Mouse (Mus musculus) intestine, postnatal 0 days (tissue): ENCODE data around the gene Fis1. TPM values are rescaled to one million over a fixed set of nuclear protein-coding genes. Genes with fewer than 3 reads are reported as not detected.

Experiments
- ATAC-seq: fragments of 200-750 bp; cut with Nextera tagmentation; 2 replicates; pipeline ENCODE4 v1.8.0; 2017; ENCODE audit warnings: mild to moderate bottlenecking, moderate TSS enrichment, moderate library complexity
- H3K27ac ChIP-seq: fragments of 300-500 bp; sonication (generic); 2 replicates; pipeline ENCODE4 v1.5.1; 2014; ENCODE audit warnings: mild to moderate bottlenecking, low read depth, low read length, moderate library complexity
- H3K27me3 ChIP-seq: fragments of 300-500 bp; sonication (generic); replicated peaks from 2 replicates; pipeline ENCODE4 v1.6.1; 2014; ENCODE audit warnings: low read length, mixed read lengths; ENCODE audit not compliant: control insufficient read depth, insufficient read depth
- H3K36me3 ChIP-seq: fragments of 300-500 bp; sonication (generic); 2 replicates; pipeline ENCODE4 v1.6.1; 2014; ENCODE audit warnings: mild to moderate bottlenecking, moderate library complexity; ENCODE audit not compliant: control insufficient read depth, insufficient read depth
- H3K4me1 ChIP-seq: fragments of 300-500 bp; sonication (generic); replicated peaks from 2 replicates; pipeline ENCODE4 v1.6.1; 2014; ENCODE audit warnings: antibody characterized with exemption, low read length, mixed read lengths; ENCODE audit not compliant: control insufficient read depth, insufficient read depth
- H3K4me2 ChIP-seq: fragments of 300-500 bp; sonication (generic); replicated peaks from 2 replicates; pipeline ENCODE4 v1.6.1; 2014; ENCODE audit warnings: low read depth, mild to moderate bottlenecking, moderate library complexity
- H3K4me3 ChIP-seq: fragments of 300-500 bp; sonication (generic); 2 replicates; pipeline ENCODE4 v1.5.1; 2014; ENCODE audit warnings: low read depth, low read length
- H3K9ac ChIP-seq: fragments of 300-500 bp; sonication (generic); 2 replicates; pipeline ENCODE4 v1.6.1; 2014; ENCODE audit warnings: mild to moderate bottlenecking, low read depth, low read length
- H3K9me3 ChIP-seq: fragments of 300-500 bp; sonication (generic); 2 replicates; pipeline ENCODE4 v1.6.1; 2016; ENCODE audit warnings: mixed run types; ENCODE audit not compliant: control insufficient read depth
- CTCF ChIP-seq: sonication (generic); IDR thresholded peaks from 2 replicates; pipeline ENCODE4 v1.5.1; 2016; ENCODE audit warnings: low read depth, mild to moderate bottlenecking, control low read depth, antibody characterized with exemption, moderate library complexity
- WGBS: fragments of 180-500 bp; shearing (Covaris S2); extraction: QIAGEN DNeasy Blood & Tissue Kit; methylation state at CpG from one replicate; pipeline ENCODE4 v1.1.7; 2014; 5-methylcytosine and 5-hydroxymethylcytosine counted together
- polyA plus RNA-seq: library from polyadenylated mRNA; unstranded; fragments of >200 nt; fragmentation: Nextera tagmentation; extraction: Ambion mirVana; gene quantifications from 2 replicates; pipeline ENCODE4 v1.2.1, GENCODE M21; 2015

Gene Fis1
- polyA plus RNA-seq, 1 experiment from 2014 or later, result 318 TPM

- H3K27ac ChIP-seq, result no peak overlapping the region
- peak; percentile 96 for TF ChIP-seq CTCF
- WGBS, result 11% methylated on average over 4 of the region's 4 CpGs
These were observed 24.0 kb upstream of the Fis1 start for GRCm38 (mm10) chr5:136929073-136929472.

GRCm38 (mm10) chr5:136931896-136932295 lies 21.2 kb upstream of the Fis1 start:
- Histone ChIP-seq H3K4me1 (no peaks in the 10 kb centered on the region), H3K4me3 (no peak overlapping the region), H3K9me3 (no peaks in the 10 kb centered on the region), H3K27me3 (no peaks in the 10 kb centered on the region), H3K27ac (no peak overlapping the region), H3K9ac (no peak overlapping the region), H3K36me3 (no peaks in the 10 kb centered on the region; the same call in 1 of the 2 replicates), H3K4me2 (no peak overlapping the region)
- ATAC-seq, result no peak
- TF ChIP-seq CTCF, result no peak
- WGBS, result 84% methylated on average over 14 of the region's 14 CpGs

More at GRCm38 (mm10) chr5:136929073-136929472, 24.0 kb upstream of the Fis1 start:
- Histone ChIP-seq H3K4me1 (no peaks in the 10 kb centered on the region), H3K9me3 (no peaks in the 10 kb centered on the region), H3K4me2 (no peak overlapping the region), H3K27me3 (no peaks in the 10 kb centered on the region), H3K36me3 (peaks cover 6% of the 10 kb centered on the region; the same call in 1 of the 2 replicates), H3K4me3 (no peak overlapping the region), H3K9ac (no peak overlapping the region)
- ATAC-seq, result peak; percentile 64

GRCm38 (mm10) chr5:136932956-136933355 lies 20.1 kb upstream of the Fis1 start:
- H3K4me3 ChIP-seq, result no peak overlapping the region
- no peak for ATAC-seq
- no peak overlapping the region for H3K9ac ChIP-seq
- TF ChIP-seq CTCF, result no peak
- no peaks in the 10 kb centered on the region for H3K9me3 ChIP-seq
- no peaks in the 10 kb centered on the region for H3K27me3 ChIP-seq
- H3K4me2 ChIP-seq, result no peak overlapping the region
- H3K27ac ChIP-seq, result no peak overlapping the region
- no peaks in the 10 kb centered on the region for H3K4me1 ChIP-seq
- no peaks in the 10 kb centered on the region for H3K36me3 ChIP-seq
- 73% methylated on average over 5 of the region's 5 CpGs for WGBS

- 85% methylated on average over 6 of the region's 6 CpGs for WGBS
- no peak overlapping the region for H3K9ac ChIP-seq
- H3K27ac ChIP-seq, result no peak overlapping the region
- no peak overlapping the region for H3K4me3 ChIP-seq
- H3K36me3 ChIP-seq, result no peaks in the 10 kb centered on the region
- no peak overlapping the region for H3K4me2 ChIP-seq
- no peaks in the 10 kb centered on the region for H3K9me3 ChIP-seq
- ATAC-seq, result no peak
- no peaks in the 10 kb centered on the region for H3K4me1 ChIP-seq
- TF ChIP-seq CTCF, result no peak
- H3K27me3 ChIP-seq, result no peaks in the 10 kb centered on the region
These were observed 19.1 kb upstream of the Fis1 start for GRCm38 (mm10) chr5:136933930-136934329.

GRCm38 (mm10) chr5:136935905-136936695 lies 17.0 kb upstream of the Fis1 start:
- Histone ChIP-seq H3K9me3 (no peaks in the 10 kb centered on the region), H3K9ac (no peak overlapping the region), H3K36me3 (no peaks in the 10 kb centered on the region), H3K4me2 (no peak overlapping the region), H3K27me3 (no peaks in the 10 kb centered on the region), H3K4me3 (no peak overlapping the region), H3K27ac (no peak overlapping the region), H3K4me1 (no peaks in the 10 kb centered on the region)
- no peak for ATAC-seq
- whole genome bisulfite sequencing, result 65% methylated on average over 7 of the region's 7 CpGs
- TF ChIP-seq CTCF, result peak; percentile 74

GRCm38 (mm10) chr5:136936750-136937149 lies 16.3 kb upstream of the Fis1 start:
- no peaks in the 10 kb centered on the region for H3K36me3 ChIP-seq
- no peak overlapping the region for H3K27ac ChIP-seq
- ATAC-seq, result no peak
- H3K4me2 ChIP-seq, result no peak overlapping the region
- H3K9ac ChIP-seq, result no peak overlapping the region
- 85% methylated on average over 6 of the region's 6 CpGs for WGBS
- TF ChIP-seq CTCF, result no peak
- no peaks in the 10 kb centered on the region for H3K27me3 ChIP-seq
- no peaks in the 10 kb centered on the region for H3K4me1 ChIP-seq
- no peaks in the 10 kb centered on the region for H3K9me3 ChIP-seq
- H3K4me3 ChIP-seq, result no peak overlapping the region
